10 mouse cellular contexts compared by ENCODE assay signal in the genomic region with DNA sequence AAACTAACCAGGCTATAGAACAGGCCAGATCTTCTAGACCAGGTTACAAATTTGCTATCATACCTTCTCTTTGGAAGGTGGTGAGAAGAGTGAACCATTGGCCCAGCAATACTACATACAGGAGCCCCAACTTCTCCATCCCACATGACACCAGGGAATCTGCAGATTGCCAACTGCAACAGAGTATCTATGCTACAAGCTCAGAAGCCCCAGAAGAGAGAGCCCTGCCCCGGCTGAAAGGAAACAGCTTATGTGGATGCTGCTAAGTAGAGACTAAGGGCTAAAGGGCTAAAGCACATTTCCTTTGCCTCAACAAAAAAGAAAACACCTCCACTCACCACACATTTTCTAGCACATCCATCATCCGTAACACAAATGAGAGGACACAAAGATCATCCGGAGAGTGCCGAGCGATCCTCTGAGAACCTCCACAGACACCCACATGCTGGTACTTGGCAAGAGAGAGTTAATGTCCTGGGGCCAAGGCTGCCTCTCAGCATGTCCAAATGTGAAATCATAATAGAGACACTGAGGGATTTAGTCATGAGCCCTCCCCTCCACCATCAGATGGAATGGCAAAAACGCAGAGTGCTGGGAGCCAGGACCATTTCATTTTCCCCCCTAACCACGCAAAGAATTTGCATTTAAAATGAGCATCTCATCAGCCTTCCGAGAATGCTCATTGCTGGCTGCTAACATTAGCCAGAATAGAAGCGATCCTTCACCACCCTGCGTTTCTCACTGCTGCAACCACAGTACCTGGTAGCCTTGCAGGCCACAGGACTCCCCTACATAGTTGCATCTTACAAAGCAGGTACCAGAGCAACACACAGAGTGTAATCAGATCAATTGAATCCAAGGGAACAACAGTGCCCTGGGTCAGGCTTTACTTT. TPM values are rescaled to one million over a fixed set of nuclear protein-coding genes. Genes with fewer than 3 reads are reported as not detected.
DNase-seq lines count a peak whose midpoint lies in the region; ATAC-seq lines count a peak whose summit lies in the region.
"Had no signal": no experiment of that assay in that cellular context is flagged by ENCODE, and none has a peak within 500 bp of the region (broad histone marks: within the 10 kb centered on the region; RNA-seq: fewer than 3 reads in every experiment).

No protein-coding gene starts in this region.

- no peak overlapping the region for H3K4me3 ChIP-seq in embryonic facial prominence, embryonic 15.5 days (replicated peaks)
- no peak overlapping the region for H3K4me3 ChIP-seq in stomach, embryonic 16.5 days (replicated peaks; ENCODE audit: low read length)

- no peak for ATAC-seq in embryonic facial prominence, embryonic 15.5 days (ENCODE audit: insufficient number of reproducible peaks, low FRiP score, low TSS enrichment, low read depth)
- no peak for ATAC-seq in stomach, embryonic 16.5 days (ENCODE audit: insufficient read depth, low FRiP score)

- no peak overlapping the region for H3K9ac ChIP-seq in embryonic facial prominence, embryonic 15.5 days
- no peak overlapping the region for H3K9ac ChIP-seq in stomach, embryonic 16.5 days (ENCODE audit: low read length)

- no peaks in the 10 kb centered on the region for H3K9me3 ChIP-seq in embryonic facial prominence, embryonic 15.5 days (replicated peaks)
- no peaks in the 10 kb centered on the region for H3K9me3 ChIP-seq in stomach, embryonic 16.5 days (replicated peaks; ENCODE audit: control insufficient read depth, low read length)

- peak overlapping the region; percentile 74 for H3K27ac ChIP-seq in embryonic facial prominence, embryonic 15.5 days (replicated peaks)
- H3K27ac ChIP-seq in stomach, embryonic 16.5 days (ENCODE audit: low read length), result peak overlapping the region; percentile 4; the same call in 1 of the 2 replicates
- H3K27ac ChIP-seq: kidney, postnatal 0 days had no signal

- WGBS in embryonic facial prominence, embryonic 15.5 days, result 18% methylated on average over 10 of the region's 10 CpGs
- 40% methylated on average over 10 of the region's 10 CpGs for WGBS in stomach, embryonic 16.5 days

- no peaks in the 10 kb centered on the region for H3K36me3 ChIP-seq in embryonic facial prominence, embryonic 15.5 days
- no peaks in the 10 kb centered on the region for H3K36me3 ChIP-seq in stomach, embryonic 16.5 days (ENCODE audit: control insufficient read depth, insufficient read depth, low read length)

- H3K27me3 ChIP-seq in embryonic facial prominence, embryonic 15.5 days, result no peaks in the 10 kb centered on the region
- H3K27me3 ChIP-seq in stomach, embryonic 16.5 days (ENCODE audit: control insufficient read depth, insufficient read depth, low read length), result no peaks in the 10 kb centered on the region

- peaks cover 27% of the 10 kb centered on the region for H3K4me1 ChIP-seq in embryonic facial prominence, embryonic 15.5 days
- H3K4me1 ChIP-seq in stomach, embryonic 16.5 days (ENCODE audit: control insufficient read depth, insufficient read depth, low read length), result peaks cover 12% of the 10 kb centered on the region; the same call in 1 of the 2 replicates

- peak; percentile 18 for DNase-seq in right cerebral cortex, postnatal 25 days
- DNase-seq in right cerebral cortex, postnatal 14 days, result no peak
- peak; percentile 23 to 37 for DNase-seq in left cerebral cortex, adult 18-20 months (ENCODE audit: low spot score in 2 of 2)
- no peak for DNase-seq in adrenal gland, adult (ENCODE audit: inconsistent age in 2 of 2, low spot score in 1 of 2)
- DNase-seq in gastrocnemius, adult 8-10 months (ENCODE audit: low spot score in 2 of 2), result no peak
- no peak for DNase-seq in thymus, postnatal 10 days (ENCODE audit: low spot score in 2 of 2)

- H3K4me2 ChIP-seq in embryonic facial prominence, embryonic 15.5 days (replicated peaks), result no peak overlapping the region
- H3K4me2 ChIP-seq in stomach, embryonic 16.5 days (ENCODE audit: low read depth, low read length), result no peak overlapping the region

RNA-seq across cellular contexts. Expression of a gene that starts 13.5 kb away (rescaled TPM):
- polyA plus RNA-seq in embryonic facial prominence, embryonic 15.5 days (2015; fragmentation: Nextera tagmentation; extraction: Ambion mirVana), result 33.9 and 37.2 TPM in 2 replicates
- total RNA-seq in left cerebral cortex, adult 18-20 months (2021), result 10 to 100 TPM; 81.5 to 85.2 TPM
- polyA plus RNA-seq in stomach, embryonic 16.5 days (2015; fragmentation: Nextera tagmentation; extraction: Ambion mirVana), result 22.0 and 25.4 TPM in 2 replicates
- 10 to 100 TPM; 70.6 to 93.7 (median 76.7) TPM for total RNA-seq in gastrocnemius, adult 8-10 months (2022)
- total RNA-seq: neutrophil, adult 5-6 weeks had no signal

Comparison
In these comparisons a context has a peak if more than half of its experiments do, and no peak if none do; other contexts are left out.
1. DNase-seq: peak in right cerebral cortex, postnatal 25 days (single experiment) and left cerebral cortex, adult 18-20 months (2 of 2); none in right cerebral cortex, postnatal 14 days (single experiment), adrenal gland, adult (0 of 2), gastrocnemius, adult 8-10 months (0 of 2) and thymus, postnatal 10 days (0 of 2).